Mouse (Mus musculus): Measurements from ENCODE around the gene Cdca7l. TPM values are rescaled to one million over a fixed set of nuclear protein-coding genes. Genes with fewer than 3 reads are reported as not detected.
"Not testable (repeated sequence)": the region's sequence is repeated elsewhere in the genome, so short reads cannot be mapped to it uniquely, and the experiment has no call there.

Cdca7l gene
- total RNA-seq (2021) = 1 to 10 TPM in 1 of 2 experiments, under 1 TPM in 1; 0.92 to 1.3 TPM
- long read RNA-seq, experiment 1, partial matches to known transcripts = 0 of 3 reads
- long read RNA-seq, experiment 1, other reads (novel, unspliced or antisense) = 1 of 3 reads
- long read RNA-seq, experiment 2, partial matches to known transcripts = 0 of 3 reads
- long read RNA-seq, experiment 2, other reads (novel, unspliced or antisense) = 2 of 3 reads

DNA sequence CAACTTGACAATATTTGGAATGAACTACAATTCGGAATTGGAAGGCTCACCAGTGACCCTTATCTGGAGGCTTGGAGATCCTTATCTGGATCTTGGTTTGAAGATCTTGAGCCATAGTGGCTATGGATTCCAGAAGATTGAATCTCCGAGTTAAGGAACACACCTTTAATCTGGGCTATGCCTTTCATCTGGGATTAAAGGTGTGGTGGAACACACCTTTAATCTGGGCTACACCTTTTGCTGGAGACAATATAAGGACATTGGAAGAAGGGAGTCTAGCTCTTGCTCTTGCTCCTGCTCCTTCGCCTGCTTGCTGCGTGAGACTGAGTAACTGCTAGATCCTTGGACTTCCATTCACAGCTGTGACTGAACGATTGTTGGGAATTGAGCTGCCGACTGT, at the start of gene Cdca7l:
Gene Cdca7l (plus strand): TSS at position 301 of the 400 bp plus-strand sequence.
- intact Hi-C loops (cut with DNase I; ENCODE audit: low total_unique reads); DNase-seq: not testable (repeated sequence)

GRCm38 (mm10) chr12:117756010-117756409, 48.1 kb upstream of the Cdca7l start:
- DNase-seq = no peak

DNA sequence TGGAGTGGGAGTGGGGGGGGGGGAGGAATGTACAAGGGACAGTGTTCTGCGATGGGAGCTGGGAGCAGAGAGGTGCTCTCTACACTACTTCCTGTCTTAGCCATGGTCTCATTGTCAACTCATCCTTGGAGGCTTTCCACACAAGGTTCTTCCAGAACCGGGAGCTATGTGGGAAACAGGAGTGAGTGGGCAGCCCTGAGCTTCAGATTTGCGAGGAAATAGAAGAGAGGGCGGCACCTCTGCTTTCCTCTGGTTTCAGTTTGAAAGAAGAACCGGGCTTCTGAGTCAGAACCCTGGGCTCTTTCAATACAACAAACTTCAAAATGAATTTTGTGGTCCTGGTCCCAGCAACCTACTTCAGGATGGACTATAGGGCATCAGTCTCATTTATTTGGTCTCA, 43.7 kb upstream of the Cdca7l start:
- no peak for DNase-seq
- intact Hi-C loops (cut with DNase I; ENCODE audit: low total_unique reads) = no loop called here

More at GRCm38 (mm10) chr12:117756010-117756409, 48.1 kb upstream of the Cdca7l start:
- intact Hi-C loops (cut with DNase I; ENCODE audit: low total_unique reads) = no loop called here

- no peak for DNase-seq
- intact Hi-C loops (cut with DNase I; ENCODE audit: low total_unique reads) = no loop called here
These were observed 43.2 kb upstream of the Cdca7l start for GRCm38 (mm10) chr12:117760846-117761245.

GRCm38 (mm10) chr12:117761698-117762097, 42.4 kb upstream of the Cdca7l start:
- intact Hi-C loops (cut with DNase I; ENCODE audit: low total_unique reads) = no loop called here
- no peak for DNase-seq

- DNase-seq = peak; percentile 12
- intact Hi-C loops (cut with DNase I; ENCODE audit: low total_unique reads) = no loop called here
These were observed 40.8 kb upstream of the Cdca7l start for GRCm38 (mm10) chr12:117763247-117763646.

DNA sequence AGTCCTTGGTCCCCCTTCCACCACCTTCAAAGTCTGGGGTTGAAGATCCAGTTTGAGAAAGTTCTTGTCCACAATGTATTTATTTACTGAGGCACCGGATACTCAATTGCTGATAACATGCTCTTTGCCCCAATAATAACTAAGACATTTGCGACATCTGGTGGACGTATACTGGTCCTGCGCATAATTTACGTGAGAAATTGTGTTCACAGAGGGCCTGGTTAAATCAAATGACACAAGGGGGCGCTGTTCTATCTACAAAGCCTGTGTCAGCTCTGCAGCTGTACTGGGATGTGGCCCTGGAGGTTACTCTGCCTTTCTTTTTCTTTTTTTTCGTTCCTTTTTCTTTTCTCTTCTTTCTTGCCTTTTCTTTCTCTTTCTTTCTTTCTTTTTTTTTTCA, 39.2 kb upstream of the Cdca7l start:
- peak; percentile 50 for DNase-seq
- intact Hi-C loops (cut with DNase I; ENCODE audit: low total_unique reads) = loop anchor here (5.0 kb wide), 2 partner anchors 178 to 378 kb away; no protein-coding TSS in a partner anchor

DNA sequence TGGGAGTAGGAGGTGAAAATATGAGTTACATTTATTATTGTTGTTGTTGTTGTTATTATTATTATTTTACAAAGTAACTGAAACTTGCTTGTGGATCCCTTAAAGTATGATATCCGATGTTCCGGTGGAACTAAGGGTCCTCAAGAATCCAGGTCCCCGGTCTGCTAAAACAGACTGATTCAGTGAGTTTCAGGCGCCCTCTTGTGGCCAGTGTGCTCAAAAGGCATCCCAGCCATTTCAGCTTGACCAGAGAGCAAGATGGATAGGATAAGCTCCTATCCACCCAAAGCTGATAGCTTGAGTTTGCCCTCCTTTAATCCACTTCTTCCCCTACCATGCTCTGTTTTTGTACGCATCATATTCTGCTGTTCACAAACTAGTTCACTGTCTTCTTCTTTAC, 35.0 kb upstream of the Cdca7l start:
- DNase-seq = peak; percentile 55
- intact Hi-C loops (cut with DNase I; ENCODE audit: low total_unique reads) = loop anchor here (5.0 kb wide), 2 partner anchors 182 to 382 kb away; no protein-coding TSS in a partner anchor

GRCm38 (mm10) chr12:117770211-117770610, 33.9 kb upstream of the Cdca7l start:
- intact Hi-C loops (cut with DNase I; ENCODE audit: low total_unique reads) = no loop called here
- no peak for DNase-seq

DNA sequence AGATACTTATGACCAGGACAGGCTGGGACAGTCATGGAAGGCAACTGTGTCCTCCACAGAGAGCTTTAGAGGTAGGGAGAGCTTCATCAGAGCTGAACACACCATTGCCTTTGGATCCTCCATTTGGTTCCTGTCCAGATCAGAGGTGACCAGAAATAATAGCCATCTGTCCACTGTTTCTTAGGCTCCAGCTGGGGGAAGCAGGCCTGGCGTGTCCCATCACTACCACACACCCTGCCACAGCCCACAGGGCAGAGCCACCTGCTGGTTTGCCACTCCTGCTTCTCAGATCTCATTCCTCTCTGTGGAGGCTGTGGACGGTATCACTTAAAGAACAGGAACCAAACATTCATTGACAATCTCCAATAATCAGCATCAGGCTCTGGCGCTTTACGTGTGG, 32.9 kb upstream of the Cdca7l start:
- intact Hi-C loops (cut with DNase I; ENCODE audit: low total_unique reads) = no loop called here
- no peak for DNase-seq

DNA sequence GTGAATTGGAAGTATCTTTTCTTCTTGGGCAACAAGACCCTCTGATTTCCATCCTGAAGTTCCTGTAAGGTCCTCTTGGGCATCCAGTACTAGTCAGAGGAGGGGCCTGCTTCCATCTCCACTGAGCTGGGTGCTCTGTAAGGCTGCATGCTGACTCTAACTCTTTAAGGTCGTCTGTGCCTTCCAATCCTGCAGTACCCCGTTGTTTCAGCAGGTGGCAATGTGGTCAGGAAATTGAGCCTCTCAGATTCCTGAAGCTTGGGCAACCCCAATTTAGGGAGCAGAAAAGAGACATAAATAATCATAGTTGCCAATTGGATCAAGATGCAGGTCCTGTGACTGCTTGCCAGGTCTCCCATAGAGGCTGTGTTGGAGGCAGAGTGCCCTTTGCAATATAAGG, 31.5 kb upstream of the Cdca7l start:
- intact Hi-C loops (cut with DNase I; ENCODE audit: low total_unique reads) = no loop called here
- peak; percentile 47 for DNase-seq

DNA sequence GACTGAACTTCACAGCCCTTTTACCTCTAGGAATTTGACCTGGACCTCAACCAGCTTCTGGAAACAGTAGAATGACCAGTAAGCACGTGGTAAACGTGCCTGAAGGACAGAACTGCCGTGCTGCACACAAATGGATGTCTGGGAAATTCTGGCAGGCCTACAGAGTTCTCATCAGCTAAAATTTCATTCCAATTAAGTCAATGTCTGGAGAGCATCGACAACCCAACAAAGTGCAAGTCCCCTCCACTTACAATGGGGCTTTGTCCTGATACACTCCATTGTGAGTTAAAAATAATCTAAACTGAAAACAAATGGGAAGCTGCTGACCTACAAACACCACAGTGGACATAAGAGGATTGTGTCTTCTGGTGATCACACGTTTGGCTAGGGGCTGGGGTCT, 27.2 kb upstream of the Cdca7l start:
- intact Hi-C loops (cut with DNase I; ENCODE audit: low total_unique reads) = no loop called here
- DNase-seq = no peak

- DNase-seq = no peak
- intact Hi-C loops (cut with DNase I; ENCODE audit: low total_unique reads) = no loop called here
These were observed 22.7 kb upstream of the Cdca7l start for GRCm38 (mm10) chr12:117781360-117781759.

GRCm38 (mm10) chr12:117783426-117783825, 20.7 kb upstream of the Cdca7l start:
- intact Hi-C loops (cut with DNase I; ENCODE audit: low total_unique reads) = no loop called here
- no peak for DNase-seq

DNA sequence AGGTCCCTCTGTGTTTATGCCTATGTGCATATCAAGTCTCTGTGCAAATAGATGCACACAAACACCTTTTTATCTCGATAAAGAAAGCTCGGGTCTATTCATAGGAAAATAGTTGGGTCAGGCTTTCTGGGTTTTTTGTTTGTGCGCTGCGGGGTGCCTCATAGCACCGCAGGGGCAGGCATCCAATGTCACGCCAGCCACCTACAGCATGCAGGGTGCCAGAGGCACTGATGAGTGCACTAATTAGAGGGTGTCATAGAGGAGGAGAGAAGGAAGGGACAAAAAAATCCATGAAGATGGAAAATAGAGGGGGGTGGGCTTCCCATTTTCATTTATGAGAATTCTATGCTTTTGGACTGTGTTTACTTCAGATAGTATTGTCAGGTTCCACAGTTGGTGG, 17.5 kb upstream of the Cdca7l start:
- no peak for DNase-seq
- intact Hi-C loops (cut with DNase I; ENCODE audit: low total_unique reads) = no loop called here

GRCm38 (mm10) chr12:117788513-117789011, 15.5 kb upstream of the Cdca7l start:
- DNase-seq = no peak
- intact Hi-C loops (cut with DNase I; ENCODE audit: low total_unique reads) = no loop called here

DNA sequence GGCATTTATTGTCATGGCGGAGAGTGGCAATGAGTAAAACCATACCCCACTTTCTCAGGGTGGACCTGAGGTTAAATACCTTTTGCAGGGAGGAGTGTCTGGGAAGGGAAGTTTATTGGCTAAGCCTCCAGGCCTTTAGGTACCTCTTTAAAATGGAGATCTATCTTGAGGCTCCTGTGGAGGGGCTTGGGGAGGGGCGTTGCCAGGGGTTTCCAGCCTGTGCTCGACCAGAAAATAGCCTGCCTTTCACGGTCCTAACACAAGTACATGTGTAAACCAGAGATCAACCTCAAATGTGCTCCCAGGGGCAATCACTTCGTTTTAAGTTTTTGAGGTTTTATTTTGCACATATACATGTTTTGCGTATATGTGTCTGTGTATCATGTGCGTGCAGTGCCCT, 15.1 kb upstream of the Cdca7l start:
- intact Hi-C loops (cut with DNase I; ENCODE audit: low total_unique reads) = no loop called here
- no peak for DNase-seq

GRCm38 (mm10) chr12:117795303-117795702, 8.8 kb upstream of the Cdca7l start:
- DNase-seq = no peak
- intact Hi-C loops (cut with DNase I; ENCODE audit: low total_unique reads) = no loop called here

- intact Hi-C loops (cut with DNase I; ENCODE audit: low total_unique reads) = no loop called here
- no peak for DNase-seq
These were observed 1.5 kb downstream of the Cdca7l start for GRCm38 (mm10) chr12:117805576-117805975.

DNA sequence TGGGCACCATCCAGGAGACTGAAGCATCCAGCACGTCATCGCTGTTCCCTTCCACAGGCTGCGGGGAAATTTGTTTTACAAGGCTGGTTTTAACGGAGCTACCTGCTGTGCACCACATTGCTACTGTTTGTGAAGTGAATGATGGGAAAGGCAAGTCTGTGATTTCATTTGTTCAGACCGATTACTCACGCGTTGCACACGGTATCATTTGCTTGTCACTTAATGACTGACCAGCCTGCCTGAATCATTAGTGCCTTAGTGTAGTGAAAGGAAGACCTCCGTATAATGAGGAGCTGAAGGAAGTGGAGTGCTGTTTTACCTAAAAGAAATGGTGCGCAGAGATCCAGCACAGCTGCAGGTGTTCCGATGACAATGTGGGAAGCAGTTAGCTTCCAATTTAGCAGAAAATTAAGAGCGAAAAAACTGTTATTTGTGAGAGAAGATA, 1.9 kb downstream of the Cdca7l start:
- intact Hi-C loops (cut with DNase I; ENCODE audit: low total_unique reads) = no loop called here
- no peak for DNase-seq

- intact Hi-C loops (cut with DNase I; ENCODE audit: low total_unique reads) = no loop called here
- DNase-seq = no peak
These were observed 2.4 kb downstream of the Cdca7l start for GRCm38 (mm10) chr12:117806470-117806869.

- DNase-seq = no peak
- intact Hi-C loops (cut with DNase I; ENCODE audit: low total_unique reads) = no loop called here
These were observed 3.5 kb downstream of the Cdca7l start for GRCm38 (mm10) chr12:117807637-117808036.
